Mouse (Mus musculus): Measurements from ENCODE around the gene Ctsll3.

The Ctsll3 gene

DNA sequence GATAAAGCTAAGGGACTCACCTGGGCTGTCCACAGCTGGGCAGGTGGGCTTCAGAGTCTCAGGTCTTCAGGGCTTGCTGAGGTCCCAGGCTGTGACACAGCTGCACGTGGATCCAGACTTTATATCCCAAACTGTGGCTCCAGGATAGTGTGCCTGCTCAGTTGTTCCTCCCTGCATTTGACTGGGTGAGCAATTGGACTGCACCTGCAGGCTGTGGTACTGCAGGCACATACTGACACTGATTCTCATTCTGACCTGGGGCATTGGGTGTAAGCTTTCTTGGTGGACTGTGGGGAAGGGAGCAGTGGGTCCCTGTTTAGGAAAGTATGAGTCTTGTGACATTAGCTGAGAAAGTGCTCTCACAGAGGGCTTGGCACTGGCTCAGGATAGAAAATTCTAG is at the start of gene Ctsll3:
Ctsll3 (minus strand) TSS at position 101 of the 400 bp plus-strand sequence.
- no peak for DNase-seq (ENCODE audit: low spot score in 2 of 2)

GRCm38 (mm10) chr13:60848241-60849120 is 45.8 kb upstream of the Ctsll3 start:
- no peak for DNase-seq (ENCODE audit: low spot score in 2 of 2)

GRCm38 (mm10) chr13:60843153-60843552 is 40.5 kb upstream of the Ctsll3 start:
- no peak for DNase-seq (ENCODE audit: low spot score in 2 of 2)

DNA sequence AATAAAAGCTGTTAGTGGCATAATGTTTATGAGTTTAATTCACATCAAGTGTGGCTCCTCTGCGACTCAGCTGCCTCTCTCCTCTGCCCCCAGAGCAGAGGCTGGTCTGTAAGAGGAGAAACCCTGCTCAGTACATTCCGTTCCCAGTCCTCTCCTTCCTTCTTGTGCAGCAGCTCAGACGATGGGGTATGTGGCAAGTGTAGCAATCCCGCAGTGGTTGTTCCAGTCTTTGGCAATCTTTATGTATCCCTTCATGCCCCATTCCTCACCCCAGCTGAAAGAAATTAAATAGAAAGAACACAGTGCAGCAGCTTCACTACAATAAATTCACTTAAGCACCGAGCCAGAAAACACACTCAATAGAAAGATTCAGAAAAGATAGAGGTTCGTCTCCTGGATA is 40.1 kb upstream of the Ctsll3 start:
- DNase-seq (ENCODE audit: low spot score in 2 of 2): no peak

DNA sequence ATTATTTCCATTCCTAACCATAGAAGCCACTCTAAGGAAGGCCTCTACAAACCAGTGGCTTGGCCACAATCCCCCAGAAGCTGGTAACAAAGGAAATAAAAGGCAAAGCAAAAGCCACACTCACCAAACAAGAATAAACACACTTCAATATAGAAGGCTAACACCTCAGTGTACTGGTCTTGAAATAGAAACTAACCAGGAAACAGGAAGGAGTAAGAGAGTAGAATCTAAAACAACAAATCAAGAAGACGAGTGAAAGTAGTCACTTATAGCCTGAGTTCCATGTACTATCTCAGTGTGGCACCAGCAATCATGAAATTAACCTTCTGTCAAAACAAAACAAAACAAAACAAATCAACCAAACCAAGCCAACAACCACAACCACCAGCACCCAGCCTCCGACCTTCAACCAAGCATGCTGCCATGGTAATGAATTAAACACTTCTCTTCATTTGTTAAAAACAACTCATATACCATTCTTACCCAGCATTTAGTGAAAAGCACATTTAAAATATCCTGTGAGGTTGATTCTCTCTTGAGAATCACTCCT is 36.8 kb upstream of the Ctsll3 start:
- DNase-seq (ENCODE audit: low spot score in 2 of 2): no peak

GRCm38 (mm10) chr13:60826052-60826451 is 23.4 kb upstream of the Ctsll3 start:
- no peak for DNase-seq (ENCODE audit: low spot score in 2 of 2)

DNA sequence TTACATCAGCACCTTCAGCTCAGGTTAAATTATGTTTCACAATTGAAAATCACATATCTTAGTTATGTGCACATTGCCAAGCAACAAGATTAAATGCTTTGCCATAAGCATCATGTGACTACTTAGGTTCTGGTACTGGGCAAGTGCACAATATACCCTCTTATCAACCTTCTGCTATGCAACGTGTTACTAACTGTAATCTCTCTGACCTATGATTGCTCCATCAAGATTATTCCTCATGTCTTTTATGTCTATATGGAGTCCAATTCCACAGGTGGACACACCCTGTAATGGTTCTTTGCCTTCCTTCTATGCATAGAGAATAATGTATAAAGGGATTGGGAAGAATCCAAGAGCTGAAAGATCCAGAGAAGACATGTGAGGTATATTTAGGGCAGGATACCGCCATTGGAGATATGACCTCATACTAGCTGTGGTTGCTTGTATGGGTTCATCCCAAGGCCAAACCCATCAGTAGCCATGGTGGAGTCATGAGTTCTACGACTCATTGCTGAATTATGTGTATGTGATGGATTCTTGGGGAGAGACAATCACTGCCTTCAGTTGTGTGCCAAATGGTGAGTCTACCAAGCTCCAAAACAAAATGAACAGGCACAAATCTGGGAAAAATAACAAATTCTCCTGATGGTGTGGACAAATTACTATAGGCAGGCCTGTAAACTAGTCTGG is 18.0 kb upstream of the Ctsll3 start:
- no peak for DNase-seq (ENCODE audit: low spot score in 2 of 2)

GRCm38 (mm10) chr13:60819469-60819868 is 16.8 kb upstream of the Ctsll3 start:
- DNase-seq (ENCODE audit: low spot score in 2 of 2): peak; percentile 13 to 32

DNA sequence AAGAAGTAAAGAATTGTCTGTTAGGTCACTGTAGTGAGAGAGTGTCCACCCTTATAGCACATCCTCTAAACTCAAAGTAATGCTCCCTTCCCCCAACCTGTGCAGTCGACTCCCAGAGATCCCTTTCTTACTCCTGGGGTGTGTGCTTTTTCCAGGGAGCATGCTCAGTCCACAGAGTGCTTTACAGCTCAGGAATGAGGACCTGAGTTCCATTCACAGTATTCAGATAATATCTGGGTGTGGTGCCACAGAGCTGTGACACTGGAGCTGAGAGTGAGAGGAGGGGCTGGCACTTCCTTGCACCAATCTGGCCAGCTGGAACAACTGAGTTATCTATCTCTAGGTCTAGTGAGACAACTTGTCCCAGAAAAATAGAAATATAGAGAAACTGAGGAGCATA is 11.1 kb upstream of the Ctsll3 start:
- no peak for DNase-seq (ENCODE audit: low spot score in 2 of 2)

DNA sequence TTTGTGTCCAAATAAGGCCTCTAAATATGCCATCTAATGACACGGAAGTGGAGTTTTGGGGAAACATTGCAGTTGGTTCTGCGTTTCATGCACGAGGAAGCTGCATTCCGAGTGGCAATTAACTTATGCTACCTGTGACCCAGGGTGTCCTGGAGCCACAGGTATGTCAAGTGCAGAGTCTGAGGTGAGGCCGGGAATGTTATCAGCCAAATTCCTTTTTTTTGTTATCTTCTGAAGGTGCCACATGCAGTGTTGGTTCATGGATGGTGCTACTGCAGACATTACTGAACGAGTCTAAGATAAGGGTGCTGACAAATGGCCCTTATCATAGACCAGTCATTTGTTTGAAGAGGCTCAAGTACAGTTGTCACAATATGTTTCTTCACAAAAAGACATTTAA is 10.1 kb upstream of the Ctsll3 start:
- no peak for DNase-seq (ENCODE audit: low spot score in 2 of 2)

GRCm38 (mm10) chr13:60809690-60810089 is 7.0 kb upstream of the Ctsll3 start:
- no peak for DNase-seq (ENCODE audit: low spot score in 2 of 2)

DNA sequence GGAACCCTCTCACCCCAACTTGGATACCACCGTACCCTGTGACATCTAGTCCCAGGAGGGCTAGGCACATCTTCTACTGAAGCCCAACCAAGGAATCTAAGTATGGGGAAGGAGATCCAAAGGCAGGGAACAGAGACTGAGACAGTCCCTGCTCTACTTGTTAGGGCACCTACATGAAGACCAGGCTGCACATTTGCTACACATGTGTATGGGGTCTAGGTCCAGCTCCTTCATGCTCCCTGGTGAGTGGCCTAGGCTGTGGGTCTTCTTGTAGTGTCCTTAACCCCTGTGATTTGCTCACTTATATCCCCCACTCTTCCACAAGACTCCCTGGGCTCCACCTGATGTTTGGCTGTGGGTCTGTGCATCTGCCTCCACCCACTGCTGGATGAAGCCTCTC is 13.2 kb downstream of the Ctsll3 start:
- no peak for DNase-seq (ENCODE audit: low spot score in 2 of 2)

GRCm38 (mm10) chr13:60786264-60786663 is 16.4 kb downstream of the Ctsll3 start, which contains the start of gene BC051665:
TSS of gene BC051665 (minus strand) at chr13:60786364.
- no peak for DNase-seq (ENCODE audit: low spot score in 2 of 2)

- no peak for DNase-seq (ENCODE audit: low spot score in 2 of 2)
Observed at GRCm38 (mm10) chr13:60783301-60783700, 19.3 kb downstream of the Ctsll3 start.

DNA sequence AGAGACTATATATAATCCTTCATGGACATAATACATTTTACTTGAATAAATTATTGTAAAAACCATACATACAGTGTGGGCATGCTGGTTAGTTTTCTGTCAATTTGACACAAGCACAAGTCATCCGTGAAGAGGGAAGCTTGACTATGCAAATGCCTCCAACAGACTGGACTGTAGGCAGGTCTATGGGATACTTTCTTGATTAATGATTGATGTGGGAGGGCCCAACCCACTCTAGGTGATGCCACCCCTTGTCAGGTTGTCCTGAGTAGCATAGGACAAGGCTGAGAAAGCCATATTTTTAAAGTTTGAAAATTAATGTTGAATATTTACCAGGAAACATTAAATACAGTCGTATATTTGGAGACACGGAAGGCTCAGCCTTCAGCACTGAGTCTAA is 22.1 kb downstream of the Ctsll3 start:
- no peak for DNase-seq (ENCODE audit: low spot score in 2 of 2)

- no peak for DNase-seq (ENCODE audit: low spot score in 2 of 2)
Observed at GRCm38 (mm10) chr13:60761161-60761560, 41.5 kb downstream of the Ctsll3 start.

- DNase-seq (ENCODE audit: low spot score in 2 of 2): no peak
Observed at GRCm38 (mm10) chr13:60760392-60760791, 42.3 kb downstream of the Ctsll3 start.

- peak in 1 of 2 experiments; percentile 51 for DNase-seq (ENCODE audit: low spot score in 2 of 2)
Observed at GRCm38 (mm10) chr13:60759136-60759535, 43.5 kb downstream of the Ctsll3 start.

GRCm38 (mm10) chr13:60757292-60757691 is 45.4 kb downstream of the Ctsll3 start:
- no peak for DNase-seq (ENCODE audit: low spot score in 2 of 2)

- no peak for DNase-seq (ENCODE audit: low spot score in 2 of 2)
Observed at GRCm38 (mm10) chr13:60755251-60755650, 47.4 kb downstream of the Ctsll3 start.

- no peak for DNase-seq (ENCODE audit: low spot score in 2 of 2)
Observed at GRCm38 (mm10) chr13:60753216-60753615, 49.4 kb downstream of the Ctsll3 start.

GRCm38 (mm10) chr13:60750930-60751329 is 51.7 kb downstream of the Ctsll3 start:
- DNase-seq (ENCODE audit: low spot score in 2 of 2): no peak

DNA sequence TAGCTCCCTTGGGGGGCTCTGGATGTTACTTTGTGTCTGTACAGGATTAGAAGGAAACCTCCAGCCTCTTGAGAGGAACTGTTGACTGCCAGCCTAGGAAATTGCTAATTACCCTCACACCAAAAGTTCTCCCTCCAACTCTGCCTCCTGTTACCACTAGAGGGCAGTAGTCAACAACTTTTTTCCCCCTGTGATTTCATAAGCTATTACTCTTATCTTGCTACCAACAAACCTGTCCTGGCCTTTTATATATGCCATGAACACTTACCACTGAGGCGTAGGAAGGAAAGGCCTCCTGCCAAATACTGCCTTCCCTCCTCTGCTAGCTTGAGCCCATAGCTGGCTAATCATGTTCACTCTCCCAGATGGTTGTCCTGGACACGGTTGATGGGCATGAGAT is 54.1 kb downstream of the Ctsll3 start:
- no peak for DNase-seq (ENCODE audit: low spot score in 2 of 2)
